Mouse (Mus musculus) megakaryocyte, embryonic 14.5 days (primary cell): ENCODE measurements around the gene Vmn1r188.

Experiments used
- FLI1 ChIP-seq: IDR thresholded peaks from 2 replicates; pipeline ENCODE4 v1.6.1; 2012; ENCODE audit warnings: low read length, inconsistent platforms, mixed read lengths
- GATA1 ChIP-seq: IDR thresholded peaks from 3 replicates; pipeline ENCODE4 v1.6.1; 2012; ENCODE audit warnings: mixed read lengths, low read length, inconsistent platforms, borderline replicate concordance

DNA sequence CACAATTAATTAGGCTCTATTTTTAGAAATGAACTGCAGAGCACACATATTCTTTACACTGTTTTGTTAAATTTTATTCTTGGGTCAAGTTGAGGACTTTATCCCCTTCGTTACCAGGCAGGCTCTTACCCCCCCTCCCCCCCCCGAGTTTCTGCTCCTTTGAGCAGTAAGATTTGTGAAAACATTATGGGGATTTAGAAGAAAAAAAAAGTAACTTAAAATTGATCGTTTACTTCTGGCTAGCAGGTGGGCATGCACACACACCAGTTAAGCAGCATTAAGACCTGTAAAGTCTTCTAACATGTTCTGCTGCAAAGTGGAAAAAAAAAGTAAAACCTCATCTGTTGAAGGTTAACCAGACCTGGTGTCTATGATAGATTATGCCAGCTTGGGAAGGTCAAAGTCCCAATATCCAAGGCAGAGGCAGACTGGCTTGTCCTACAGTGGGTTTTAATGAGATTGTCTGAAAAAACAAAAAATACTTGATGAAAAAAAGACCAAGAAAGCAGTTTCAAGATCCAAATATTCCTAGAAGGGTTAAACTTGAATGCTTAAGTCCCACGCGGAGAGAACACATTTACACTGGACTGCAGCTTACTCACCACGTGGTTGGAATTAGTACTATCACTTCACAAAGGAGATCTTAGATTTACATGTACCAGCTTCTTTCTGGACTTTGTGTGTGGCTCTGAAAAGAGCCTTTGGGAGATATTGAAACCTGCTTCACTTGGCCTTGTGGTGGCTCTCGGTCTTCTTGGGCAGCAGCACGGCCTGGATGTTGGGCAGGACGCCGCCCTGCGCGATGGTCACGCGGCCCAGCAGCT is 49.6 kb upstream of the Vmn1r188 start:
- TF ChIP-seq GATA1, result no peak
- TF ChIP-seq FLI1, result no peak
